Mouse (Mus musculus): Measurements from ENCODE around the gene Myh3. TPM values are rescaled to one million over a fixed set of nuclear protein-coding genes. Genes with fewer than 3 reads are reported as not detected.
A peak's percentile ranks its signal among the peaks of the same experiment; 100 is the strongest.
"Not testable (repeated sequence)": the region's sequence is repeated elsewhere in the genome, so short reads cannot be mapped to it uniquely, and the experiment has no call there.

Myh3 gene
- polyA plus RNA-seq, 1 experiment from 2014 or later = 0.06 TPM

DNA sequence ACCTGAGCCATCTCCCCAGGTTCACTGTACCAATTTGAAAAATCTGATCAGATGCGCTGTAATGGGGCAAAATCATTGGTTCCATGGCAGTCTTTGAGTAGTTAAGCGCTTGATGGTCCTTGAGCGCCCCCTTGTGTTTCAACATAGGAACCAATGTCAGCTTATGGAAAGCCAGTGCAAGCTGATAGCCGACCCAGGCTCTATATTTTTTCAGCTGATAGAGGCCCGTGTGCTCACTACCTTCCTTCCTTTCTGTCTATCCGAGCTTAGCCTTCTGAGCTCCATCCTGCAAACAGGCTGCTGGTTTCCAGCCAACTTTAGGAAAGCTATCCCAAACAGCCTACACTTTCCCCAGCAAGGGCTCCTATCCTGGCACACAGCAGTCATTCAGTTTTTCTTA is 7.4 kb downstream of the Myh3 start:
- TF ChIP-seq CTCF (IDR thresholded peaks at IDR 0.05; ENCODE audit: low read depth) = peak; percentile 88
- TF ChIP-seq EP300 (IDR thresholded peaks at IDR 0.05; ENCODE audit: low read depth) = no peak
- Histone ChIP-seq H3K27ac (ENCODE audit: low read depth) (no peak overlapping the region), H3K36me3 (replicated peaks; ENCODE audit: insufficient read depth, low read length) (no peaks in the 10 kb centered on the region), H3K27me3 (ENCODE audit: insufficient read depth, low read length) (peaks cover 17% of the 10 kb centered on the region), H3K4me2 (ENCODE audit: low read depth, low read length) (no peak overlapping the region), H3K4me3 (ENCODE audit: low read depth, low read length) (no peak overlapping the region), H3K9ac (replicated peaks) (no peak overlapping the region), H3K9me3 (ENCODE audit: low read length) (no peaks in the 10 kb centered on the region), H3K4me1 (ENCODE audit: insufficient read depth) (no peaks in the 10 kb centered on the region)
- DNase-seq (peak; percentile 76), ATAC-seq (peak; percentile 47)
- 2% methylated on average over 6 of the region's 6 CpGs for WGBS (ENCODE audit: insufficient replicate concordance)

DNA sequence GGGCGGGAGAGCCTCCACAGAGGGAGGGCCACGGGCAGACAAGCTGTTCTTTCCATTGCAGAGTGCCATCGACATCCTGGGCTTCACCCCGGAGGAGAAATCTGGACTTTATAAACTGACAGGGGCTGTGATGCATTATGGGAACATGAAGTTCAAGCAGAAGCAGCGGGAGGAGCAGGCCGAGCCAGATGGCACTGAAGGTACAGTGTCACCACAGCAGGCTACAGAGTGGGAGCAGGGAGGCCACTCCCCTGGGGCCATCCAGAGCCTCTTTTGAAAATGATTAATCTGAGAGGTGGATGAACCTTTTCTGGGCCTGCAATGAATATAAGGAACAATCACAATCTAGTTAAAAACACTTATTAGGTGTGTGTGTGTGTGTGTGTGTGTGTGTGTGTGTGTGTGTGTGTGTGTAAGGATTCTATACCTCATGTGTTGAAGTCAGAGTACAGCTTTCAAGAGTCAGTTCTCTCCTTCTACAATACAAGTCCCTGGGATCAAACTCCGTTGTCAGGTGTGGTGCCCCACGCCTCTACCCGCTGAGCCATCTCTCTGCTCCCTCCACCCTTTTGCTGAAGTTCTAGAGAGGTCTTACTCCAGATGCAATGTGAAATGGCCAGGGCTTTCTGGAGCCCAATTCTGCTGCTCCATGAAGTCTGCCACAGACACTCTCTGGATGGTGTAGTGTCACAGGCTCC is 8.5 kb downstream of the Myh3 start:
- ATAC-seq = peak; percentile 68
- no peak for DNase-seq
- Histone ChIP-seq H3K4me1 (ENCODE audit: insufficient read depth) (no peaks in the 10 kb centered on the region), H3K4me2 (ENCODE audit: low read depth, low read length) (no peak overlapping the region), H3K27ac (ENCODE audit: low read depth) (no peak overlapping the region), H3K27me3 (ENCODE audit: insufficient read depth, low read length) (peaks cover 17% of the 10 kb centered on the region), H3K9ac (replicated peaks) (no peak overlapping the region), H3K36me3 (replicated peaks; ENCODE audit: insufficient read depth, low read length) (no peaks in the 10 kb centered on the region), H3K4me3 (ENCODE audit: low read depth, low read length) (no peak overlapping the region), H3K9me3 (ENCODE audit: low read length) (no peaks in the 10 kb centered on the region)
- 55% methylated on average over 9 of the region's 9 CpGs for whole genome bisulfite sequencing (ENCODE audit: insufficient replicate concordance)
- no peak for TF ChIP-seq EP300 (IDR thresholded peaks at IDR 0.05; ENCODE audit: low read depth)

DNA sequence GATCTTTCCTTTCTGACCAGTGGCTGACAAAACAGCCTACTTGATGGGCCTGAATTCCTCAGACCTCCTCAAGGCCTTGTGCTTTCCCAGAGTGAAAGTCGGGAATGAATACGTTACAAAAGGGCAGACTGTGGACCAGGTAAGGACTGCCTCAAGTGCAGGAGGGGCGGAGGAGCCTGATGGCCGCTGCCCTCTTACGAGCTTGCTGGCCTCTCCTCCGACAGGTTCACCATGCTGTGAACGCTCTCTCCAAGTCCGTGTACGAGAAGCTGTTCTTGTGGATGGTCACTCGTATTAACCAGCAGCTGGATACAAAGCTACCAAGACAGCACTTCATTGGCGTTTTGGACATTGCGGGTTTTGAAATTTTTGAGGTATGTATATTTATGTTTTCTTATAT is 9.1 kb downstream of the Myh3 start:
- 84% methylated on average over 12 of the region's 12 CpGs for WGBS (ENCODE audit: insufficient replicate concordance)
- Histone ChIP-seq H3K9ac (replicated peaks) (no peak overlapping the region), H3K36me3 (replicated peaks; ENCODE audit: insufficient read depth, low read length) (no peaks in the 10 kb centered on the region), H3K9me3 (ENCODE audit: low read length) (no peaks in the 10 kb centered on the region), H3K4me2 (ENCODE audit: low read depth, low read length) (no peak overlapping the region), H3K27me3 (ENCODE audit: insufficient read depth, low read length) (peaks cover 17% of the 10 kb centered on the region), H3K27ac (ENCODE audit: low read depth) (no peak overlapping the region), H3K4me3 (ENCODE audit: low read depth, low read length) (no peak overlapping the region), H3K4me1 (ENCODE audit: insufficient read depth) (no peaks in the 10 kb centered on the region)
- DNase-seq = no peak
- TF ChIP-seq CTCF (IDR thresholded peaks at IDR 0.05; ENCODE audit: low read depth) = no peak
- no peak for TF ChIP-seq EP300 (IDR thresholded peaks at IDR 0.05; ENCODE audit: low read depth)
- no peak for ATAC-seq

DNA sequence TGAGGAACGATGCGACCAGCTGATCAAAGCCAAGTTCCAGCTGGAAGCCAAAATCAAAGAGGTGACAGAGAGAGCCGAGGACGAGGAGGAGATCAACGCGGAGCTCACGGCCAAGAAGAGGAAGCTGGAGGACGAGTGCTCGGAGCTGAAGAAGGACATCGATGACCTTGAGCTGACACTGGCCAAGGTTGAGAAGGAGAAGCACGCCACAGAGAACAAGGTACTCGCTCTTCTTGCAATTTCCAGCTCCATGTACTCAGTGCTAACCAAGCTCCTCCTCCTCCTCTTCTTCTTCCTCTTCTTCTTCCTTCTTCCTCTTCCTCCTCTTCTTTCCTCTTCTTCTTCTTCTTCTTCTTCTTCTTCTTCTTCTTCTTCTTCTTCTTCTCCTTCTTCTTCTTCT is 14.3 kb downstream of the Myh3 start:
- H3K36me3 ChIP-seq (replicated peaks; ENCODE audit: insufficient read depth, low read length); H3K9me3 ChIP-seq (ENCODE audit: low read length); ATAC-seq; H3K27ac ChIP-seq (ENCODE audit: low read depth); H3K27me3 ChIP-seq (ENCODE audit: insufficient read depth, low read length); H3K4me2 ChIP-seq (ENCODE audit: low read depth, low read length); H3K4me1 ChIP-seq (ENCODE audit: insufficient read depth); H3K9ac ChIP-seq (replicated peaks); H3K4me3 ChIP-seq (ENCODE audit: low read depth, low read length); DNase-seq: not testable (repeated sequence)
- WGBS (ENCODE audit: insufficient replicate concordance) = 89% methylated on average over 12 of the region's 12 CpGs

DNA sequence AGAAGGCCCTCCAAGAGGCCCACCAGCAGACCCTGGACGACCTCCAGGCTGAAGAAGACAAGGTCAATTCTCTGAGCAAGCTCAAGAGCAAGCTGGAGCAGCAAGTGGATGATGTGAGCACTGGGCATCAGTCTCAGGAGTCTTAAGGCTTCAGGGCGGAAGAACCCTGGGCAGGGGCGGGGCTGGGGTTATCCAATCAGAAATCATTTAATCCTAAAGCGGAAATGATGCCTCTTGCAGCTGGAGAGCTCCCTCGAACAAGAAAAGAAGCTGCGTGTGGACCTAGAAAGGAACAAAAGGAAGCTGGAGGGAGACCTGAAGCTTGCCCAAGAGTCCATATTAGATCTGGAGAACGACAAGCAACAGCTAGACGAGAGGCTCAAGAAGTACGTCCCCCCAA is 15.1 kb downstream of the Myh3 start:
- Histone ChIP-seq H3K27me3 (ENCODE audit: insufficient read depth, low read length) (peaks cover 4% of the 10 kb centered on the region; the same call in 1 of the 2 replicates), H3K36me3 (replicated peaks; ENCODE audit: insufficient read depth, low read length) (no peaks in the 10 kb centered on the region), H3K27ac (ENCODE audit: low read depth) (no peak overlapping the region), H3K4me3 (ENCODE audit: low read depth, low read length) (no peak overlapping the region), H3K9ac (replicated peaks) (no peak overlapping the region), H3K9me3 (ENCODE audit: low read length) (no peaks in the 10 kb centered on the region), H3K4me1 (ENCODE audit: insufficient read depth) (no peaks in the 10 kb centered on the region), H3K4me2 (ENCODE audit: low read depth, low read length) (no peak overlapping the region)
- TF ChIP-seq CTCF (IDR thresholded peaks at IDR 0.05; ENCODE audit: low read depth) (no peak), EP300 (IDR thresholded peaks at IDR 0.05; ENCODE audit: low read depth) (no peak)
- DNase-seq (no peak), ATAC-seq (no peak)
- WGBS (ENCODE audit: insufficient replicate concordance) = 64% methylated on average over 9 of the region's 9 CpGs

DNA sequence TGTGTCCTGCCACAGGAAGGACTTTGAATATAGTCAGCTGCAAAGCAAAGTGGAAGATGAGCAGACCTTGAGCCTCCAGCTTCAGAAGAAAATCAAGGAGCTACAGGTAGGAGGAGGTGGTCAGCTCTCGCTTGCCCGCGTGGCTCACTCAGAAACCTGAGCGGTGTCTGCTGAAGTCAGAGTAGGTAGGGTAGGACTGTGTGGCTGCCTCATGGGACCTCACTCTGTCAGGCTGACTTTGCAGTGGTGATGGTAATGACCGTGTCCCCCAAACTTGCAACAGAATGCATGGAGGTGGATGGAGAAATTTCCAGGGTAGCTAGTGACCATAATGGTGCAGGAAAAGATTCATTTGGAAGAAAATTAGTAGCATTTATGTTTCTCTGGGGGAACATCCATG is 15.6 kb downstream of the Myh3 start:
- Histone ChIP-seq H3K4me3 (ENCODE audit: low read depth, low read length) (no peak overlapping the region), H3K9me3 (ENCODE audit: low read length) (no peaks in the 10 kb centered on the region), H3K4me2 (ENCODE audit: low read depth, low read length) (no peak overlapping the region), H3K36me3 (replicated peaks; ENCODE audit: insufficient read depth, low read length) (no peaks in the 10 kb centered on the region), H3K9ac (replicated peaks) (no peak overlapping the region), H3K27ac (ENCODE audit: low read depth) (no peak overlapping the region), H3K4me1 (ENCODE audit: insufficient read depth) (no peaks in the 10 kb centered on the region), H3K27me3 (ENCODE audit: insufficient read depth, low read length) (peaks cover 4% of the 10 kb centered on the region; the same call in 1 of the 2 replicates)
- DNase-seq (no peak), ATAC-seq (no peak)
- no peak for TF ChIP-seq EP300 (IDR thresholded peaks at IDR 0.05; ENCODE audit: low read depth)
- no peak for TF ChIP-seq CTCF (IDR thresholded peaks at IDR 0.05; ENCODE audit: low read depth)
- 94% methylated on average over 5 of the region's 5 CpGs for WGBS (ENCODE audit: insufficient replicate concordance)

DNA sequence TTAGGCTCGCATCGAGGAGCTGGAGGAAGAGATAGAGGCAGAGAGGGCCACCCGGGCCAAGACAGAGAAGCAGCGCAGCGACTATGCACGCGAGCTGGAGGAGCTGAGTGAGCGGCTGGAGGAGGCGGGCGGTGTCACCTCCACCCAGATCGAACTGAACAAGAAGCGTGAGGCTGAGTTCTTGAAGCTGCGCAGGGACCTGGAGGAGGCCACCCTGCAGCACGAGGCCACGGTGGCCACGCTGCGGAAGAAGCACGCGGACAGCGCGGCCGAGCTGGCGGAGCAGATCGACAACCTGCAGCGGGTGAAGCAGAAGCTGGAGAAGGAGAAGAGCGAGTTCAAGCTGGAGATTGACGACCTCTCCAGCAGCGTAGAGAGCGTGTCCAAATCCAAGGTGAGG is 16.4 kb downstream of the Myh3 start:
- Histone ChIP-seq H3K36me3 (replicated peaks; ENCODE audit: insufficient read depth, low read length) (no peaks in the 10 kb centered on the region), H3K4me1 (ENCODE audit: insufficient read depth) (no peaks in the 10 kb centered on the region), H3K4me2 (ENCODE audit: low read depth, low read length) (no peak overlapping the region), H3K27me3 (ENCODE audit: insufficient read depth, low read length) (peaks cover 4% of the 10 kb centered on the region; the same call in 1 of the 2 replicates), H3K27ac (ENCODE audit: low read depth) (no peak overlapping the region), H3K9me3 (ENCODE audit: low read length) (no peaks in the 10 kb centered on the region), H3K9ac (replicated peaks) (no peak overlapping the region), H3K4me3 (ENCODE audit: low read depth, low read length) (no peak overlapping the region)
- WGBS (ENCODE audit: insufficient replicate concordance) = 57% methylated on average over 29 of the region's 29 CpGs
- DNase-seq (no peak), ATAC-seq (no peak)
- TF ChIP-seq EP300 (IDR thresholded peaks at IDR 0.05; ENCODE audit: low read depth) = no peak
- no peak for TF ChIP-seq CTCF (IDR thresholded peaks at IDR 0.05; ENCODE audit: low read depth)
